Mouse (Mus musculus): Measurements from ENCODE around the gene Snx17. TPM values are rescaled to one million over a fixed set of nuclear protein-coding genes. Genes with fewer than 3 reads are reported as not detected.

The Snx17 gene
- 110 and 123 TPM in 2 replicates for polyA plus RNA-seq (2012; rRNA removed)

DNA sequence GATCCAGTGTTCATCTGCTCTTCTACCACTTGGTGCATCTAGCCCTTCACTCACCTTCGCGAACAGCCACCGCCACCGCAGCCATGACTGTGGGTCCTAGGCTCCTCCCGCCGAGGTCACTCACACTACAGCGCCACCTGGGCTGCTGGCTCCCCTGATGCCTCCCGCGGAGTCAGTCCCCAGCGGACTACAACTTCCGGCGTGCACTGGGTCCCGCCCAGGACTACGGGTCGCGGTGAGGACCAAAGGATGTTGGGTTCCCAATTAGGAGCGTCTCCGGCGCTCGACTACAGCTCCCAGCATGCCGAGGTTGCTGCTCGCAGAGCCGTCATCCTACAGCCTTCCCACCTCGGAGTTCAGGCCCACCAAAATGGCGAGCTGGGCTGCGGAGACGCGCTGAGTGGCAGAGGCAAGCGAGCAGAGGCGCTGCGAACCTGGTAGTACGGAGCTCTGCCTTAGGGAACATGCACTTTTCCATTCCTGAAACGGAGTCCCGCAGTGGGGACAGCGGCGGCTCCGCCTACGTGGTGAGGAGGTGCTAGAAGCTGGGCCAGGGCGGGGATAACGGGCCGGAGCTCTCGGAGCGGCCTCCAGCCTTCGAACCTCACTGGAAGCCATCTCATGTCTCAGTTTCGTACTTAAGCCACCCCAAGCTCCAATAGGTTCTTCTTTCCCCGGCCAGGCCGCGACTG is at the start of gene Snx17, which contains the start of gene Eif2b4:
Snx17 (plus strand) TSS at position 289 of the 692 bp plus-strand sequence.
Eif2b4 (minus strand) TSS at position 492 of the 692 bp plus-strand sequence.

GRCm38 (mm10) chr5:31154152-31154553 is 38.9 kb upstream of the Snx17 start, which contains the start of gene Mpv17:
Mpv17 (minus strand) TSS chr5:31154251.

DNA sequence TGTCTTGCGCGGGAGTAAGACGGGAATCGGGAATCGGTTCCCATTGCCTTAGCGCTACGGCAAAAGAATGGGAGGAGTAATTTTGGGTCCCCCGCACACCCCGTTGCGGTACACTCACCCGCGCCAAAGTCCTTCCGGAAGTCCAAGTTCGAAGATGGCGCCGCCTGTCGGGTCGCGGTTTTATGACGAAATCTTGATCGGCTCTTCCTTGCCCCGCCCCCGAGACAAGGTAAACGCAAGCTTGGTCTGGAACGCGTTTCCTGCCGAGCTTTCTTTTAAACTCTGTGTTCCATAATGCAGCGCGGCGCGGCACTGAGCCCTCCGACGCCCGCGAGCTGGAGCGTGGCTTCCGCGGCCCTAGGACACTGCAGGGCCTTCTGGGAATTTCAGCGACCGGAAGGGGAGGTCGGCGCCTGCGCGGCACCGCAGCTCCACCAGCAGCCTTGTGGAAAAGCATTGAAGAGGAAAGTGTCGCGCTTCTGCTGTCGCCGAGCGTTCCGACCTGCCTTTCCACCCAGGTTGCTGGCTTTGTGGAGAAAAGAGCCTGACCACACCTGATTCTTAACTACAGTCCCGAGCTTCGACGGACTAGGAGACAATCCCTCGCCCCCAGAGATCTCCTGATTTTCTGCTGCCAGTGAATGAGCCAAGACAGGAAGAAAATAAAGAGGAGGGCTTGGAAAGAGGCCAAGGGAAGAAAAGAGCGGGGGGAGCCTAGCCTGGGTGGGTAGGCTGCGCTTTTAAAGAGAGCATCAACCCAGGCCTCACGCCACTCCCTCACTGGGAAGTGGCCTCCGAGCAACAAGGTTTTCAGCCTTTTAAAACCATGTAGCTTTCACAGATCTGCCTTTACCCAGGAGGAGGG is 13.0 kb upstream of the Snx17 start, which contains the start of the genes Gm29609 and Gtf3c2:
Gm29609 (minus strand) TSS at position 146 of the 865 bp plus-strand sequence.
Gtf3c2 (minus strand) TSS at position 379 of the 865 bp plus-strand sequence.

GRCm38 (mm10) chr5:31201742-31202590 is 8.9 kb downstream of the Snx17 start, which contains the start of gene Zfp513:
Zfp513 (minus strand) TSS chr5:31202303.

GRCm38 (mm10) chr5:31220448-31221303 is 27.6 kb downstream of the Snx17 start, which contains the start of gene Ppm1g:
Ppm1g (minus strand) TSS chr5:31220687.

DNA sequence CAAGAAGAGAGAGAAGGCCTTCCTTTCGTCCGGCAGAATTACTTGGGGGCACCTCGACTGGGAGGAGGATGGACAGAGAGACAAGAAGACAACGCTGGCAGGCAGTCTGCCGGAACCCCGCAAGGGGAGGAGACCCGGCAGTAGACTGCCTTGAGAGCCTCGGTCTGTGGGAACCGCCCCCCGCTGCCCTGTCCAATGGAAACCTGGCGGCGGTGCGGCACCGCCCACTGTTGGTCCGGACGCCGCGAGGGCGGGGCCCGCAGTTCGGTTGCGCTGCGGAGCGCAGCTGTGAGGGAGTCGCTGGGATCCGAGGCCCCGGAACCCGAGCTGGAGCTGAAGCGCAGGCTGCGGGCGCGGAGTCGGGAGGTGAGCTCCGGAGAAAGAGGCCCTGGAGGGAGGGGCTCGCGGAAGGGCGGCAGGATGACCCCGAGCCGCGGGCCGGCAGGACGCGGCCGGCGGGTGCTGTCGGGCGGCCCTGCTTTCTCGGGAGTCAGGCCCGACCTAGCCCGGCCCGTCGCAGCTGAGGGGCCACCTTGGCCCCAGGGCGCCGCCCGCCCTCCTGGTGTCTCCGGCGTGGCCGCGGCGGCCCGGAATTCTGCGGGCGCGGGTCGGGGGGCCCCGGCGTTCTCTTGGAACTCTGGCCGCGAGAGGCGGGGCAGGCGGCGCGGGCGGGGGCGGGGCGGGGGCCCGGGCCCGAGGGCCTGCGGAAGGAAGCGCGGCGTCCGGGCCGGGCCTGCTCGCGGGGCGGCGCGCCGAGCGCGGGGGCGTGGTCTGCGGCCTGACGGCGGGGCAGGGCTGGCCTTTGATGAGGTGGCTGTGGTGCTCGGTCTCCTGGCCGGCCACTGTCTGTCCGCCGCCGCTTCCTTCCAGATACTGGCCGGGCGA is 47.9 kb downstream of the Snx17 start, which contains the start of the genes Nrbp1 and Gm9970:
Nrbp1 (plus strand) TSS at position 228 of the 885 bp plus-strand sequence.
Gm9970 (minus strand) TSS at position 596 of the 885 bp plus-strand sequence.

Other genes with a start within 250 kb of the Snx17 start
- gene Cgref1, start 247.6 kb upstream of the Snx17 start, polyA plus RNA-seq (2012; rRNA removed): 10.4 and 10.6 TPM in 2 replicates
- 339 and 366 TPM in 2 replicates for gene Preb, start 232.9 kb upstream of the Snx17 start, polyA plus RNA-seq (2012; rRNA removed)
- 14.7 and 15.3 TPM in 2 replicates for gene Tcf23, start 224.6 kb upstream of the Snx17 start, polyA plus RNA-seq (2012; rRNA removed)
- gene Atraid, start 144.9 kb upstream of the Snx17 start, polyA plus RNA-seq (2012; rRNA removed): 117 and 121 TPM in 2 replicates
- 31.7 and 33.3 TPM in 2 replicates for gene Slc5a6, start 144.3 kb upstream of the Snx17 start, polyA plus RNA-seq (2012; rRNA removed)
- gene Cad, start 138.4 kb upstream of the Snx17 start, polyA plus RNA-seq (2012; rRNA removed): 76.0 and 78.1 TPM in 2 replicates
- 0.10 TPM in 1 of 2 replicates, not detected in the other for gene Dnajc5g, start 86.9 kb upstream of the Snx17 start, polyA plus RNA-seq (2012; rRNA removed)
- gene Slc30a3, start 85.0 kb upstream of the Snx17 start, polyA plus RNA-seq (2012; rRNA removed): 18.2 and 19.2 TPM in 2 replicates
- not detected in 2 replicates for gene Trim54, start 76.5 kb upstream of the Snx17 start, polyA plus RNA-seq (2012; rRNA removed)
- gene Ucn, start 54.4 kb upstream of the Snx17 start, polyA plus RNA-seq (2012; rRNA removed): not detected in 2 replicates
- gene Mpv17, start 39.0 kb upstream of the Snx17 start, polyA plus RNA-seq (2012; rRNA removed): 103 and 145 TPM in 2 replicates
- gene Gm29609, start 13.3 kb upstream of the Snx17 start, polyA plus RNA-seq (2012; rRNA removed): 3.5 and 6.0 TPM in 2 replicates
- gene Gtf3c2, start 13.1 kb upstream of the Snx17 start, polyA plus RNA-seq (2012; rRNA removed): 43.0 and 59.5 TPM in 2 replicates
- 58.4 and 95.8 TPM in 2 replicates for gene Eif2b4, start 203 bp downstream of the Snx17 start, polyA plus RNA-seq (2012; rRNA removed)
- 86.1 and 89.2 TPM in 2 replicates for gene Zfp513, start 9.1 kb downstream of the Snx17 start, polyA plus RNA-seq (2012; rRNA removed)
- gene Ppm1g, start 27.5 kb downstream of the Snx17 start, polyA plus RNA-seq (2012; rRNA removed): 107 and 169 TPM in 2 replicates
- 256 and 269 TPM in 2 replicates for gene Nrbp1, start 47.6 kb downstream of the Snx17 start, polyA plus RNA-seq (2012; rRNA removed)
- gene Gm9970, start 48.0 kb downstream of the Snx17 start, polyA plus RNA-seq (2012; rRNA removed): 1.1 and 2.3 TPM in 2 replicates
- gene Krtcap3, start 58.5 kb downstream of the Snx17 start, polyA plus RNA-seq (2012; rRNA removed): 75.9 and 76.0 TPM in 2 replicates
- 60.1 and 67.6 TPM in 2 replicates for gene Ift172, start 97.9 kb downstream of the Snx17 start, polyA plus RNA-seq (2012; rRNA removed)
- 71.9 and 95.0 TPM in 2 replicates for gene Fndc4, start 102.9 kb downstream of the Snx17 start, polyA plus RNA-seq (2012; rRNA removed)
- gene Gckr, start 104.2 kb downstream of the Snx17 start, polyA plus RNA-seq (2012; rRNA removed): 2.5 and 4.1 TPM in 2 replicates

All from ovary, adult 2 months (tissue).